Mouse (Mus musculus) liver, embryonic 14.5 days (tissue): ENCODE measurements around the gene Sla2.

Experiments used
- CTCF ChIP-seq: IDR thresholded peaks from 2 replicates; pipeline ENCODE4 v1.5.1; 2016; ENCODE audit warnings: antibody characterized with exemption, low read depth, control low read depth
- EP300 ChIP-seq: IDR thresholded peaks from 2 replicates; pipeline ENCODE4 v1.6.1; 2016; ENCODE audit warnings: antibody characterized with exemption, low read depth

DNA sequence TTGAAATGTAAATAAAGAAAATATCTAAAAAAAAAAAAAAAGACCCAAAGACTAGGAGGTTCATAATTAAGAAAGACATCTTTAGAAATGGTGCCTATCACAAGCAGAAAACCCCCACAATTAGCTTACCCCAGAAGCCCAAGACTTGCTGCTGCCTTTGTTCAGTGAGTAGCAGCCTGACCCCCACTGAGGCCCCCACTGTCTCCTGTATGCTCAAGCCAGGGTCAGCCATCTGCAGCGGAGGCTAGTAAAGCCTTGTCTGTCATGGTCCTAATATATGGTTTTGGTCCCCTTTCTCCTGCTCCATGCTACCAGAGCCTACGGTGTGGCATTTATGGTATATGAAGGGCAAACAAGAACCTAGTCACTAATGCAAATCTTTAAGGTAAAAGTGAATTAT lies 14.4 kb upstream of the Sla2 start:
- TF ChIP-seq CTCF, result no peak
- no peak for TF ChIP-seq EP300
